ENCODE assay signal across 1 mouse cellular context in genomic region chr6:134981231-134982062, GRCm38 (mm10).
TF ChIP-seq lines count a peak whose summit lies in the region.

TSS of gene Apold1 (plus strand) at chr6:134981718.

TF ChIP-seq in CH12.LX, 34 proteins besides CTCF, POLR2A, EP300 and RAD21 (continued from another document):
- TF ChIP-seq JUN (IDR thresholded peaks at IDR 0.05; ENCODE audit: insufficient read depth, low read depth, low read length): peak; percentile 31; the same call in 1 of the 2 replicates
